Mouse (Mus musculus) brain, embryonic 18.5 days (tissue): ENCODE results near the gene AU040320.
A peak's percentile ranks its signal among the peaks of the same experiment; 100 is the strongest.

Experiments
- DNase-seq: peaks from one replicate; pipeline ENCODE4 v3.0.0-alpha.2; 2012; ENCODE audit warnings: low read depth, low spot score

AU040320 gene

GRCm38 (mm10) chr4:126782996-126783395 is 29.7 kb downstream of the AU040320 start:
- no peak for DNase-seq

GRCm38 (mm10) chr4:126792341-126793102 is 39.2 kb downstream of the AU040320 start:
- DNase-seq = no peak

GRCm38 (mm10) chr4:126802174-126802573 is 48.8 kb downstream of the AU040320 start:
- DNase-seq = no peak

GRCm38 (mm10) chr4:126803268-126803873 is 50.0 kb downstream of the AU040320 start:
- DNase-seq = no peak

- no peak for DNase-seq
Observed at GRCm38 (mm10) chr4:126805741-126806140, 52.4 kb downstream of the AU040320 start.

GRCm38 (mm10) chr4:126806692-126807427 is 53.5 kb downstream of the AU040320 start:
- no peak for DNase-seq

GRCm38 (mm10) chr4:126810566-126810965 is 57.2 kb downstream of the AU040320 start:
- DNase-seq = no peak

GRCm38 (mm10) chr4:126813212-126813611 is 59.9 kb downstream of the AU040320 start:
- no peak for DNase-seq

- DNase-seq = no peak
Observed at GRCm38 (mm10) chr4:126814854-126815253, 61.5 kb downstream of the AU040320 start.

GRCm38 (mm10) chr4:126822891-126823882 is 69.8 kb downstream of the AU040320 start:
- no peak for DNase-seq

- DNase-seq = no peak
Observed at GRCm38 (mm10) chr4:126823917-126824316, 70.6 kb downstream of the AU040320 start.

GRCm38 (mm10) chr4:126831122-126831521 is 77.8 kb downstream of the AU040320 start:
- DNase-seq = no peak

GRCm38 (mm10) chr4:126838799-126839198 is 85.5 kb downstream of the AU040320 start:
- DNase-seq = no peak

- peak; percentile 54 for DNase-seq
Observed at GRCm38 (mm10) chr4:126839873-126840272, 86.5 kb downstream of the AU040320 start.

- no peak for DNase-seq
Observed at GRCm38 (mm10) chr4:126840996-126841560, 87.7 kb downstream of the AU040320 start.

GRCm38 (mm10) chr4:126842911-126843310 is 89.6 kb downstream of the AU040320 start:
- DNase-seq = no peak

GRCm38 (mm10) chr4:126845664-126846063 is 92.3 kb downstream of the AU040320 start:
- no peak for DNase-seq

- no peak for DNase-seq
Observed at GRCm38 (mm10) chr4:126846971-126847370, 93.6 kb downstream of the AU040320 start.

- no peak for DNase-seq
Observed at GRCm38 (mm10) chr4:126850019-126850777, 96.9 kb downstream of the AU040320 start.

- DNase-seq = no peak
Observed at GRCm38 (mm10) chr4:126850778-126851080, 97.4 kb downstream of the AU040320 start.
